Mouse (Mus musculus) limb, embryonic 11.5 days (tissue): ENCODE measurements around the gene Nup188. TPM values are rescaled to one million over a fixed set of nuclear protein-coding genes. Genes with fewer than 3 reads are reported as not detected.

Source experiments
- ATAC-seq: fragments of 200-750 bp; cut with Nextera tagmentation; 2 replicates; pipeline ENCODE4 v1.8.0; 2017; ENCODE audit warnings: low read depth; ENCODE audit not compliant: insufficient number of reproducible peaks, low FRiP score, low TSS enrichment
- DNase-seq: peaks from one replicate; pipeline ENCODE4 v3.0.0-alpha.2; 2015; ENCODE audit warnings: low spot score
- H3K27ac ChIP-seq: fragments of 300-500 bp; sonication (generic); replicated peaks from 2 replicates; pipeline ENCODE4 v1.5.1; 2014; ENCODE audit warnings: low read depth, mild to moderate bottlenecking, low read length
- H3K27me3 ChIP-seq: fragments of 300-500 bp; sonication (generic); 2 replicates; pipeline ENCODE4 v1.6.1; 2014; ENCODE audit warnings: mild to moderate bottlenecking, low read length, mixed read lengths; ENCODE audit not compliant: control insufficient read depth, insufficient read depth
- H3K36me3 ChIP-seq: fragments of 300-500 bp; sonication (generic); 2 replicates; pipeline ENCODE4 v1.6.1; 2014; ENCODE audit warnings: mild to moderate bottlenecking, low read length, moderate library complexity, mixed read lengths; ENCODE audit not compliant: control insufficient read depth, insufficient read depth
- H3K4me1 ChIP-seq: fragments of 300-500 bp; sonication (generic); 2 replicates; pipeline ENCODE4 v1.6.1; 2014; ENCODE audit warnings: low read length, mixed read lengths; ENCODE audit not compliant: control insufficient read depth, insufficient read depth
- H3K4me2 ChIP-seq: fragments of 300-500 bp; sonication (generic); 2 replicates; pipeline ENCODE4 v1.6.1; 2014; ENCODE audit warnings: low read depth, mild to moderate bottlenecking, moderate library complexity; ENCODE audit not compliant: severe bottlenecking
- H3K4me3 ChIP-seq: fragments of 300-500 bp; sonication (generic); 2 replicates; pipeline ENCODE4 v1.5.1; 2014; ENCODE audit warnings: low read depth, low read length
- H3K9ac ChIP-seq: fragments of 300-500 bp; sonication (generic); 2 replicates; pipeline ENCODE4 v1.6.1; 2014; ENCODE audit warnings: mild to moderate bottlenecking, low read length
- H3K9me3 ChIP-seq: fragments of 300-500 bp; sonication (generic); 2 replicates; pipeline ENCODE4 v1.6.1; 2016; ENCODE audit warnings: low read length; ENCODE audit not compliant: control insufficient read depth
- WGBS: fragments of 180-500 bp; shearing (Covaris S2); extraction: QIAGEN DNeasy Blood & Tissue Kit; methylation state at CpG from one replicate; pipeline ENCODE4 v1.1.7; 2014; 5-methylcytosine and 5-hydroxymethylcytosine counted together
- polyA plus RNA-seq: library from polyadenylated mRNA; unstranded; fragments of >200 nt; fragmentation: Nextera tagmentation; extraction: Ambion mirVana; gene quantifications from 2 replicates; pipeline ENCODE4 v1.2.1, GENCODE M21; 2014

The Nup188 gene
- 69.0 and 73.7 TPM in 2 replicates for polyA plus RNA-seq

DNA sequence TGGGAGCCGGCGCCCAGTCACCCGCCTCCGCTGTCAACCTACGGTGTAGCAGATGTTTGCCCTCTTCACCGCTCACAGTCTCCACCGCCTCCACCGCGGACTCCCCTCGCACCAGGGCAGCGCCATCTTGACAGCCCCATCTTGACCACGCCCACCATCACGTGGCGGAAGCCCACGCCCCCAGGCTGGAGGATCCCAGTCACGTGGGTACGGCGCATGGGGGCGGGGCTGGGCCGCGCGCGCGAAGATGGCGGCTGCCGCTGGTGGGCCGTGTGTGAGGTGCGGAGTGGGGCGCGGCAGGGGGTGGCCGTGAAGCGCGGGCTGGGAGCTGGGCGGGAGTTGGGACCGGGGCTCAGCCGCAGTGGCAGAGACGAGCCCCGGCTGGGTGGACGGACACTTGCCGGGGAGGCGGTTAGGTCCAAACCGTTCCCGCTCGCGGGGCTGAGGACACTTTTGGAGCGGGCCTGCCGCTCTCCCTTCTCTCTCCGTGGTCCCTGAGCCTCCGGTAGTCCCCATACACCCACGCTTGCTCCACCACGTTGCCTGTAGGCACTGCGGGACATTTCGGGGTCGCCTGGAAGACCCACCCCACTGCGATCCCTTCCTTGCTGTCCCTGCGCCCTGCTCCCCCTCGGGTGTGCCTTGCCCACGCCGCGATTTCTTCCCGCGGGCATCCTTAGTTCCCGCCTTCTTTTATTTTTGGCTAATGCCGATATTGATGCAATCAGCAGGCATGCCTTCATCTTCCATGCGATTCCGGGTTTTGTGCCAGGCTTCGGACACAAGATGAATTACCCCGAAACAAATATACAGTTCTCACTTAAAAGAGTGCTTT is at the start of gene Nup188, which contains the start of gene Dolk:
Nup188 (plus strand) TSS at position 206 of the 835 bp plus-strand sequence.
Dolk (minus strand) TSS at position 143 of the 835 bp plus-strand sequence.
- under 1% methylated on average over 66 of the region's 68 CpGs for WGBS

DNA sequence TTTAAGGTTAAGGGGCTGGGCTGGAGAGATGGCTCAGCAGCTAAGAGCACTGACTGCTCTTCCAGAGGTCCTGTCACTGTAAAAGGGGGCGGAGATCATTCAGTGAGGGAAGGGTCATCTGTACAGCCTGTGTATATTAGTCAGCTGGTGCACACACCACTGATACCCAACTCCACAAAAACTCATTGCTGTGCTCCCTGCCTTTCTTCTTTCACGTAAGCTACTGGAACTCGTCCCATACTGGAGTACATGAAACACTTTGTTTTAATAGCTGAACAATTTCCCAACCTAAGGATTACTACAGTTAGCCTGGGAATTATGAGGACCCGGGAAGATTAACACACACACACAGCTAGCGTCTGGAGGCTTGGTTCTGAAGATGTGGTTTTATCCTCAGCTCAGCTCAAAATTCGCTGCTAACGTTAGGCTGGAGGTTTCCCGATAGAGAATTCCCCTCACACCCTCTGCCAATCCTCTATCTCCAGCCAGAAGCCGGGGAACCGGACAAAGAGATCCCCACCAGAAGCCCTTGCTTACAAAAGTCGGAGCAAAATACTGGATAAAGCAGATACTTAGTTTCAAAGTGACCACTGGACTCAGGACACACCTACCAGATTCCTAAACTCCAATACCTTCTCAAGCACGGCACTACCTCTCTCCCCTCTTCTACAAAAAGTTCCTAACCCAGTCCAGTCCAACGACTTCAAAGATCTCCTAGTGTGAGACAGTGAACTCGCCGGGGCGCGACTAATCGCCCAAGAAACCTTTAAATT is 49.6 kb upstream of the Nup188 start:
- Histone ChIP-seq H3K4me1 (peaks cover 10% of the 10 kb centered on the region), H3K4me2 (peak overlapping the region; percentile 75), H3K9me3 (no peaks in the 10 kb centered on the region), H3K9ac (peak overlapping the region; percentile 88), H3K36me3 (peaks cover 8% of the 10 kb centered on the region; the same call in 1 of the 2 replicates), H3K27ac (peak overlapping the region; percentile 49), H3K27me3 (no peaks in the 10 kb centered on the region), H3K4me3 (peak overlapping the region; percentile 85)
- DNase-seq (no peak), ATAC-seq (no peak)
- WGBS, result 6% methylated on average over 18 of the region's 18 CpGs

More for the DNA sequence above, at the start of gene Nup188, which contains the start of gene Dolk:
- Histone ChIP-seq H3K4me1 (peaks cover 13% of the 10 kb centered on the region), H3K4me3 (peak within 1 kb of the TSS; percentile 84), H3K27me3 (no peaks in the 10 kb centered on the region), H3K36me3 (0 out of 2 replicates have a peak, but pooled peaks cover 4% of the 10 kb centered on the region), H3K27ac (no peak within 1 kb of the TSS), H3K9me3 (no peaks in the 10 kb centered on the region), H3K4me2 (peak within 1 kb of the TSS; percentile 75), H3K9ac (peak within 1 kb of the TSS; percentile 79)
- ATAC-seq (peak; percentile 92), DNase-seq (peak; percentile 98)

DNA sequence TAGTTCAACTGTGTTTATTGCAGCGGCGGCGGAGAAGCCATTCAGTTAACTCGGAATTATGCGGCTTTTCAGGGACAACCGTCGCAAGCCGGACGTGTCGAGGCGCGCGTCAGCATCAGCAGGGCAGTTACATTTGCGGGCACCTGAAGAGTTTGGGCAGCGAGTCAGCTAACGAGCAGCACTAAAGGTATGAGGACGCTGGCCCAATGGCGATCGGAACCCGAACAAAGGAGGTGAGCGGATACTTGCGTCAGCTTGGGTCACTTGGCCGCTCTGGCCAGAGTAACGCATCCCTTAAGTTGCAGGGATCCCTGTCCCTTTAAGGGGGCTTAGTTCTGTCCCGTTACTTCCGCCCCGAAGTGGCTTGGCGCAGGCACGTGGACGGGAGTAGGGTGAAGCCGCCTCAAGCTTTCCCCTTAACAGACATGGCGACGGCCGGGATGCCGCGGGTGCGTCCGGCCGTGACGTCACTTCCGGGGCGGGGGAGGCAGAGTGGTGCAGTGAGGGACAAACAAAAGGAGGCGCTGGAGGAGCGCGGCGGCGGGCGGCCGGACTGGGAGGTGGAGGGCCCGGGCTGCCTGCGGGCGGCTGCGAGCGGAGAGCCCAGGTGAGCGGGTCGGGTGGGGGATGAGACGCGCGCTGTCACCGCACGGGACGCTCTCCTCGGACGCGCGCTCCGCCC is 48.9 kb upstream of the Nup188 start, which contains the start of gene Lrrc8a:
Lrrc8a (plus strand) TSS at position 517 of the 682 bp plus-strand sequence.
- Histone ChIP-seq H3K4me1 (peaks cover 10% of the 10 kb centered on the region), H3K36me3 (peaks cover 8% of the 10 kb centered on the region; the same call in 1 of the 2 replicates), H3K9me3 (no peaks in the 10 kb centered on the region), H3K4me3 (peak within 1 kb of the TSS; percentile 85), H3K4me2 (peak within 1 kb of the TSS; percentile 86), H3K27me3 (no peaks in the 10 kb centered on the region), H3K27ac (peak within 1 kb of the TSS; percentile 49), H3K9ac (peak within 1 kb of the TSS; percentile 88)
- under 1% methylated on average over 67 of the region's 67 CpGs for WGBS
- ATAC-seq (peak; percentile 97), DNase-seq (peak; percentile 100)

- Histone ChIP-seq H3K27me3 (no peaks in the 10 kb centered on the region), H3K36me3 (peaks cover 8% of the 10 kb centered on the region; the same call in 1 of the 2 replicates), H3K9ac (peak overlapping the region; percentile 88), H3K4me2 (peak overlapping the region; percentile 86), H3K4me3 (peak overlapping the region; percentile 85), H3K9me3 (no peaks in the 10 kb centered on the region), H3K4me1 (peaks cover 12% of the 10 kb centered on the region), H3K27ac (peak overlapping the region; percentile 49)
- ATAC-seq, result peak; percentile 82
- 0% methylated on average over 32 of the region's 42 CpGs for WGBS
- no peak for DNase-seq
Measured at GRCm38 (mm10) chr2:30237881-30238280, 48.3 kb upstream of the Nup188 start.

DNA sequence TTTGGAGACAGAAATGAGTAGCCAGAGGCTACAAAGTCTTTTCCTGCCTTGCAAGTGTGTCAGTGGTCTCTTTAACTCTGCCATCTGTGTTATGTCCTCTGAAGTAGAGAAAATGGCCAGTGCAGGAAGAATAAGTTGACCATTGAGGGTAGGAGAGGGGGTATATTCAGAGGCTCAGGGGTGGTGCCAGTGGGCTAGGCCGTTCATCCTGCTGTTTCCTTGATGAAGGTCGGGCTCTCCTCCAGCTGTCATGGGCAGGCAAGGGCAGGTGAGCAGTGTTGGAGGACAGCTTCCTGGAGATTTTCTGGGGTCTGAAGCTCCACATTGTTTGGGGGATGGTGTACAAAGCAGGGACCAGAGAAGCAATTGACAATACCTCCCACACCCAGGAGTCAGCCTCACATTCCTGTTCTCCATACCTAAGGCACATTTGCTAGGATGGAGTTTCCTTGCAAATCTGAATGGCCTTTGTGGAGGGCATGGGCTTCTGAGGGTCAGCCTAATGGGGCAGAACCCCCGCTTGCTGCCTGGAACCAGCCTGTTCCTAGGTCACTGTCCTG is 47.2 kb upstream of the Nup188 start:
- peak overlapping the region; percentile 86 for H3K4me2 ChIP-seq
- DNase-seq (no peak), ATAC-seq (no peak)
- H3K27me3 ChIP-seq, result no peaks in the 10 kb centered on the region
- H3K9ac ChIP-seq, result peak overlapping the region; percentile 88; the same call in 1 of the 2 replicates
- H3K4me3 ChIP-seq, result peak overlapping the region; percentile 85
- H3K4me1 ChIP-seq, result peaks cover 12% of the 10 kb centered on the region
- H3K27ac ChIP-seq, result no peak overlapping the region
- H3K36me3 ChIP-seq, result peaks cover 8% of the 10 kb centered on the region; the same call in 1 of the 2 replicates
- WGBS, result 79% methylated on average over 3 of the region's 3 CpGs
- no peaks in the 10 kb centered on the region for H3K9me3 ChIP-seq

DNA sequence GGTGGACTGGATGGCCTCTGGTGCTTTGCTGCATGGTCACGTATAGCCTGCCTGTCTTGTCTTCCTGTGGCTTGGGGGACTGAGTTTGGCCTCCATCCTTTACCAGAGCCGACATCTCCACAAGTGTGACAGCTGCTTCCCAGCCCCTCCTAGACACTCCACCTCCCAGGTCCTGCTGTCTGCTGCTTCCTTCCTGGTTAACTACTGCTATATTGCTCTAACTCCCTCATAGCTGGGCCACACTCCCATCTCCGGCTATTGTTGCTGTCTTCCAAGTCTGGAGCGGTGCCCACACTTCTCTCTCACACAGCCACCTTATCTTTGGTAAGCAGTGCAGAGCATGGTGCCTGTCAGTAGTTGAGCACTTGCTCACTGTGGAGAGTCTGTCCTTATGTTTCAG is 46.4 kb upstream of the Nup188 start:
- ATAC-seq, result no peak
- H3K36me3 ChIP-seq, result peaks cover 10% of the 10 kb centered on the region; the same call in 1 of the 2 replicates
- H3K9me3 ChIP-seq, result no peaks in the 10 kb centered on the region
- H3K27me3 ChIP-seq, result no peaks in the 10 kb centered on the region
- 83% methylated on average over 4 of the region's 4 CpGs for WGBS
- no peak overlapping the region for H3K4me2 ChIP-seq
- H3K9ac ChIP-seq, result no peak overlapping the region
- no peak overlapping the region for H3K4me3 ChIP-seq
- DNase-seq, result no peak
- peaks cover 15% of the 10 kb centered on the region for H3K4me1 ChIP-seq
- no peak overlapping the region for H3K27ac ChIP-seq

DNA sequence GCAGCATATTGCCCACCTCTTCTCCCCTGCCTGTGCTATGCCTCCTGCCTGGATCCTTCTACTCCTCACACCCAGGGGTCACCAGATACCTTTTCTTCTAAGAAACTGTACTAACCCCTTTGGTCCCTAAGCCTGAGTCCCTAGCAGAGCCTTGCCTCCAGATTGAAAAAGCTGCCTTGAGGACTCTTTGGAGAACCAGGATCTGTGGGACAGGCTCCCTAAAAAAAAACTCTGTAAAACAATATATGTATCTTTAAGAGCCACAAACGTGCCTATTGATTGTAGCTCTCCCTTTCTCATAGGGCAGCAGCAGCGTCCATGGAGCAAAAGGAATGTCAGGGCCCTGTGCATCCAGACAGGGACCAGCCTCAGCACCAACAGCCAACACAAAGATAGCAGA is 45.9 kb upstream of the Nup188 start, which contains the start of gene Gm28035:
Gm28035 (plus strand) TSS at position 301 of the 400 bp plus-strand sequence.
- Histone ChIP-seq H3K27me3 (no peaks in the 10 kb centered on the region), H3K4me1 (peaks cover 15% of the 10 kb centered on the region), H3K36me3 (peaks cover 11% of the 10 kb centered on the region; the same call in 1 of the 2 replicates), H3K4me3 (no peak within 1 kb of the TSS), H3K27ac (no peak within 1 kb of the TSS), H3K9ac (no peak within 1 kb of the TSS), H3K4me2 (no peak within 1 kb of the TSS), H3K9me3 (no peaks in the 10 kb centered on the region)
- DNase-seq (no peak), ATAC-seq (no peak)
- 85% methylated on average over 2 of the region's 2 CpGs for WGBS
